Mouse (Mus musculus) bone marrow macrophage, adult 2 months (primary cell): ENCODE measurements around the gene D730048I06Rik. TPM values are rescaled to one million over a fixed set of nuclear protein-coding genes. Genes with fewer than 3 reads are reported as not detected.
"Not testable (repeated sequence)": the region's sequence is repeated elsewhere in the genome, so short reads cannot be mapped to it uniquely, and the experiment has no call there.

Experiments used
- H3K27ac ChIP-seq: 2 replicates; pipeline ENCODE4 v1.5.1; 2012; ENCODE audit warnings: low read depth, low read length; ENCODE audit not compliant: insufficient read depth
- H3K4me1 ChIP-seq: 2 replicates; pipeline ENCODE4 v1.6.1; 2012; ENCODE audit warnings: low read length; ENCODE audit not compliant: control insufficient read depth, insufficient read depth
- H3K4me3 ChIP-seq: 2 replicates; pipeline ENCODE4 v1.5.1; 2012; ENCODE audit warnings: mild to moderate bottlenecking, low read length, moderate library complexity; ENCODE audit not compliant: insufficient read depth
- CTCF ChIP-seq: IDR thresholded peaks from 2 replicates; pipeline ENCODE4 v1.5.1; 2012; ENCODE audit warnings: low read depth, mild to moderate bottlenecking, low read length, moderate library complexity
- POLR2A ChIP-seq: IDR thresholded peaks from 2 replicates; pipeline ENCODE4 v1.6.1; 2012; ENCODE audit warnings: mild to moderate bottlenecking, low read depth, low read length, borderline replicate concordance
- polyA plus RNA-seq: library from polyadenylated mRNA; stranded (reverse); fragments of >200 nt; gene quantifications from 2 replicates; pipeline ENCODE4 v1.2.4, GENCODE M21; 2012; ENCODE audit not compliant: missing spikeins, insufficient read depth, insufficient read length

The D730048I06Rik gene
- polyA plus RNA-seq = not detected in 2 replicates

- TF ChIP-seq CTCF (no peak), POLR2A (no peak)
- Histone ChIP-seq H3K27ac (no peak within 1 kb of the TSS), H3K4me3 (no peak within 1 kb of the TSS), H3K4me1 (no peaks in the 10 kb centered on the region)
Measured at GRCm38 (mm10) chr9:35790001-35790400, at the start of gene D730048I06Rik, which contains the start of gene Gm27235. Gene D730048I06Rik (minus strand): TSS chr9:35790112. Gene Gm27235 (minus strand): TSS chr9:35790101.

DNA sequence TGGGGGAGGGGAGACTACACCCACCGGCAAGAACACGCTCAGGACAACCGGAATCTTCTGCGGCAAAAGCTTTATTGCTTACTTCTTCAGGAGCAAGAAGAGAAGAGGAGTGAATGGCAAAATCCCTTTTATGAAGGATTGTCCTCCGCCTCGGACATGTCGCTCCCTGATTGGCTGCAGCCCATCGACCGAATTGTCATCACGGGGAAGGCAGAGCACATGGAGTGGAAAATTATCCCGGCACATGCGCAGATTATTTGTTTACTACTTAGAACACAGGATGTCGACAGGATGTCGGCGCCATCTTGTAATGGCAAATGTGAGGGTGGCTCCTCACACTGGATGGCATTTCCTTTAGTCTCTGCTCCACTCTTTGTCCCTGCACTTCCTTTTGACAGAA lies 28.0 kb upstream of the D730048I06Rik start:
- not testable (repeated sequence) for H3K4me1 ChIP-seq, H3K27ac ChIP-seq, H3K4me3 ChIP-seq

DNA sequence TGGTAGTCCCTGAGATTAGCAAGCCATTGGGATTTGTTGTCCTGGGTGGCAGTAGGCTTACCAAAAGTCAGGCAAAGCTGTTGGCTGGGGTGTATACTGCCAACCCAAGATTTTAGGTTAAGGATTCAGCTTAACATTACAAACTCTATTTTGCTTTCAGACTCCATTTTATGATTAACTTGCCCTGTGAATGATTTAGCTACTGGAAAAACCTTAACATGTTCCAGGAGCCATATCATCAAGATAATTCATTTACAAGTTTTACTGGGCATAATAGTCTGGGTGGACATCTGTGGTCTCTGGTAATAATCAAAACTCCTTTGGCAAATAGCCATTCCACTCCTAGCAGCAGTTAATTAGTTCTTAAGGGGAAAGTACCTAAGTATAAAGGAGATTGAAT lies 8.2 kb upstream of the D730048I06Rik start:
- no peak overlapping the region for H3K27ac ChIP-seq
- H3K4me3 ChIP-seq = no peak overlapping the region
- TF ChIP-seq POLR2A (no peak), CTCF (no peak)
- no peaks in the 10 kb centered on the region for H3K4me1 ChIP-seq

DNA sequence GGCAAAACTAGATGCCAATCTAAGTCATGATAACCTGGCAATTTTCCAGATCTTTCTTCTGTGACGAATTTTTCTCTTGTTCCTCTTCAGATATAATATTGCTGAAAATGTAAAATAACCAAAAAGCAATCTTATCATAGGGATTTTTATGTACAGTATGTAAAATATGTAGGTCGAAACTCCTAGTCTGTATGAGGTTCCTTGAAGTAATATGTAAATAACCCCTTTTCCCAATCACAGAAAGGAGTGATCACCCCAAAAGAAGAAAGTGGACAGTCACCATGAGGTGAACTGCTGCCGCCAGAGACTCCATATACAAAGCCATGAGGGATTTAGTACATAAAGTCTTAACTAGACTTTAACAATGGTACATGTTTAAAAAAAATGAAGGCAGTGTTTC lies 11.9 kb downstream of the D730048I06Rik start, which contains the start of gene Gm17727:
Gene Gm17727 (minus strand): TSS at position 101 of the 400 bp plus-strand sequence.
- no peak within 1 kb of the TSS for H3K27ac ChIP-seq
- H3K4me3 ChIP-seq = no peak within 1 kb of the TSS
- no peak for TF ChIP-seq POLR2A
- no peak for TF ChIP-seq CTCF
- H3K4me1 ChIP-seq = no peaks in the 10 kb centered on the region

- no peak for TF ChIP-seq POLR2A
- no peak for TF ChIP-seq CTCF
- Histone ChIP-seq H3K27ac (no peak overlapping the region), H3K4me3 (no peak overlapping the region), H3K4me1 (no peaks in the 10 kb centered on the region)
Measured at GRCm38 (mm10) chr9:35756843-35757242, 33.1 kb downstream of the D730048I06Rik start.

- no peak for TF ChIP-seq CTCF
- TF ChIP-seq POLR2A = no peak
- Histone ChIP-seq H3K4me3 (no peak within 1 kb of the TSS), H3K27ac (no peak within 1 kb of the TSS), H3K4me1 (no peaks in the 10 kb centered on the region)
Measured at GRCm38 (mm10) chr9:35740749-35741148, 49.2 kb downstream of the D730048I06Rik start, which contains the start of gene Gm17677. Gene Gm17677 (plus strand): TSS chr9:35741049.

Other genes with a start within 250 kb of the D730048I06Rik start
- gene Ddx25, start 231.6 kb downstream of the D730048I06Rik start, polyA plus RNA-seq = not detected in 2 replicates
- gene Pus3, start 231.5 kb downstream of the D730048I06Rik start, polyA plus RNA-seq = 7.9 and 9.0 TPM in 2 replicates
- gene Pate2, start 219.8 kb downstream of the D730048I06Rik start, polyA plus RNA-seq = not detected in 2 replicates
- gene Hyls1, start 219.7 kb downstream of the D730048I06Rik start, polyA plus RNA-seq = 8.8 and 9.4 TPM in 2 replicates
- not detected in 2 replicates for gene Pate4, start 178.2 kb downstream of the D730048I06Rik start, polyA plus RNA-seq
- not detected in 2 replicates for gene Pate3, start 141.9 kb downstream of the D730048I06Rik start, polyA plus RNA-seq
- not detected in 2 replicates for gene Pate1, start 102.7 kb downstream of the D730048I06Rik start, polyA plus RNA-seq
- not detected in 2 replicates for gene Gm17677, start 49.1 kb downstream of the D730048I06Rik start, polyA plus RNA-seq
- gene Gm17727, start 12.0 kb downstream of the D730048I06Rik start, polyA plus RNA-seq = not detected in 2 replicates
- not detected in 2 replicates for gene Gm27235, start within 50 bp of the D730048I06Rik start, polyA plus RNA-seq
- gene 9230110F15Rik, start 54.0 kb upstream of the D730048I06Rik start, polyA plus RNA-seq = not detected in 2 replicates
- gene 9230113P08Rik, start 118.3 kb upstream of the D730048I06Rik start, polyA plus RNA-seq = not detected in 2 replicates